Mouse (Mus musculus) neural tube, embryonic 14.5 days (tissue): ENCODE data around the gene Qtrt1. TPM values are rescaled to one million over a fixed set of nuclear protein-coding genes. Genes with fewer than 3 reads are reported as not detected.
A peak's percentile ranks its signal among the peaks of the same experiment; 100 is the strongest.

Experiments
- ATAC-seq: fragments of 200-750 bp; cut with Nextera tagmentation; 2 replicates; pipeline ENCODE4 v1.8.0; 2017; ENCODE audit warnings: low read depth, mild to moderate bottlenecking, moderate TSS enrichment, moderate library complexity
- H3K27ac ChIP-seq: fragments of 300-500 bp; sonication (generic); 2 replicates; pipeline ENCODE4 v1.5.1; 2014; ENCODE audit warnings: low read depth, mild to moderate bottlenecking, control low read depth, low read length, moderate library complexity, mixed read lengths
- H3K27me3 ChIP-seq: fragments of 300-500 bp; sonication (generic); 2 replicates; pipeline ENCODE4 v1.6.1; 2014; ENCODE audit warnings: low read length; ENCODE audit not compliant: control insufficient read depth, insufficient read depth
- H3K36me3 ChIP-seq: fragments of 300-500 bp; sonication (generic); 2 replicates; pipeline ENCODE4 v1.6.1; 2014; ENCODE audit warnings: low read length, mixed read lengths; ENCODE audit not compliant: control insufficient read depth, insufficient read depth
- H3K4me1 ChIP-seq: fragments of 300-500 bp; sonication (generic); 2 replicates; pipeline ENCODE4 v1.6.1; 2014; ENCODE audit warnings: low read length; ENCODE audit not compliant: control insufficient read depth, insufficient read depth
- H3K4me2 ChIP-seq: fragments of 300-500 bp; sonication (generic); 2 replicates; pipeline ENCODE4 v1.6.1; 2014; ENCODE audit warnings: mild to moderate bottlenecking, low read depth, low read length, control low read depth
- H3K4me3 ChIP-seq: fragments of 300-500 bp; sonication (generic); 2 replicates; pipeline ENCODE4 v1.5.1; 2014; ENCODE audit warnings: low read depth, low read length, control low read depth, mixed read lengths
- H3K9ac ChIP-seq: fragments of 300-500 bp; sonication (generic); replicated peaks from 2 replicates; pipeline ENCODE4 v1.6.1; 2014; ENCODE audit warnings: low read depth, mild to moderate bottlenecking, control low read depth, low read length, mixed read lengths
- H3K9me3 ChIP-seq: fragments of 300-500 bp; sonication (generic); 2 replicates; pipeline ENCODE4 v1.6.1; 2016; ENCODE audit warnings: low read length; ENCODE audit not compliant: control insufficient read depth
- WGBS: fragments of 180-500 bp; shearing (Covaris S2); extraction: QIAGEN DNeasy Blood & Tissue Kit; methylation state at CpG from one replicate; pipeline ENCODE4 v1.1.7; 2014; 5-methylcytosine and 5-hydroxymethylcytosine counted together
- polyA plus RNA-seq: library from polyadenylated mRNA; unstranded; fragments of >200 nt; fragmentation: Nextera tagmentation; extraction: Ambion mirVana; gene quantifications from 2 replicates; pipeline ENCODE4 v1.2.1, GENCODE M21; 2014

The Qtrt1 gene
- polyA plus RNA-seq, 1 experiment from 2014 or later: 48.9 TPM

- peaks cover 39% of the 10 kb centered on the region for H3K36me3 ChIP-seq
These were observed 3.7 kb upstream of the Qtrt1 start for GRCm38 (mm10) chr9:21407951-21408350.

GRCm38 (mm10) chr9:21408624-21409023, 3.0 kb upstream of the Qtrt1 start:
- H3K36me3 ChIP-seq: peaks cover 33% of the 10 kb centered on the region
- WGBS: 78% methylated on average over 7 of the region's 7 CpGs
- no peak for ATAC-seq
- H3K9ac ChIP-seq: no peak overlapping the region
- no peaks in the 10 kb centered on the region for H3K9me3 ChIP-seq
- H3K27me3 ChIP-seq: no peaks in the 10 kb centered on the region
- no peak overlapping the region for H3K4me3 ChIP-seq
- no peak overlapping the region for H3K27ac ChIP-seq
- H3K4me1 ChIP-seq: peaks cover 4% of the 10 kb centered on the region; the same call in 1 of the 2 replicates
- no peak overlapping the region for H3K4me2 ChIP-seq

More at GRCm38 (mm10) chr9:21407951-21408350, 3.7 kb upstream of the Qtrt1 start:
- no peak for ATAC-seq
- Histone ChIP-seq H3K27ac (no peak overlapping the region), H3K4me2 (no peak overlapping the region), H3K4me3 (no peak overlapping the region), H3K9ac (no peak overlapping the region), H3K9me3 (no peaks in the 10 kb centered on the region), H3K4me1 (peaks cover 4% of the 10 kb centered on the region; the same call in 1 of the 2 replicates), H3K27me3 (no peaks in the 10 kb centered on the region)
- WGBS: 8% methylated on average over 4 of the region's 4 CpGs

GRCm38 (mm10) chr9:21409592-21410317, 1.9 kb upstream of the Qtrt1 start:
- H3K27me3 ChIP-seq: no peaks in the 10 kb centered on the region
- no peak overlapping the region for H3K4me3 ChIP-seq
- no peaks in the 10 kb centered on the region for H3K9me3 ChIP-seq
- H3K9ac ChIP-seq: no peak overlapping the region
- peaks cover 4% of the 10 kb centered on the region; the same call in 1 of the 2 replicates for H3K4me1 ChIP-seq
- no peak overlapping the region for H3K4me2 ChIP-seq
- ATAC-seq: no peak
- H3K27ac ChIP-seq: no peak overlapping the region
- WGBS: 36% methylated on average over 9 of the region's 9 CpGs
- peaks cover 22% of the 10 kb centered on the region for H3K36me3 ChIP-seq

GRCm38 (mm10) chr9:21417866-21418265, 6.2 kb downstream of the Qtrt1 start:
- Histone ChIP-seq H3K4me3 (no peak overlapping the region), H3K4me1 (no peaks in the 10 kb centered on the region), H3K4me2 (no peak overlapping the region), H3K36me3 (peaks cover 20% of the 10 kb centered on the region), H3K9me3 (no peaks in the 10 kb centered on the region), H3K27ac (no peak overlapping the region), H3K9ac (no peak overlapping the region), H3K27me3 (no peaks in the 10 kb centered on the region)
- no peak for ATAC-seq
- 87% methylated on average over 2 of the region's 2 CpGs for WGBS

GRCm38 (mm10) chr9:21419646-21420045, 8.0 kb downstream of the Qtrt1 start:
- Histone ChIP-seq H3K4me2 (no peak overlapping the region), H3K27me3 (no peaks in the 10 kb centered on the region), H3K4me3 (no peak overlapping the region), H3K36me3 (peaks cover 20% of the 10 kb centered on the region), H3K27ac (no peak overlapping the region), H3K4me1 (no peaks in the 10 kb centered on the region), H3K9ac (no peak overlapping the region), H3K9me3 (no peaks in the 10 kb centered on the region)
- ATAC-seq: no peak
- 97% methylated on average over 2 of the region's 2 CpGs for WGBS

GRCm38 (mm10) chr9:21424631-21425555, 13.3 kb downstream of the Qtrt1 start, which contains the start of gene Dnm2:
Dnm2 (plus strand) TSS chr9:21424908.
- H3K9ac ChIP-seq: peak within 1 kb of the TSS; percentile 85
- no peaks in the 10 kb centered on the region for H3K9me3 ChIP-seq
- WGBS: under 1% methylated on average over 82 of the region's 82 CpGs
- H3K4me3 ChIP-seq: peak within 1 kb of the TSS; percentile 88
- ATAC-seq: peak; percentile 98
- H3K27ac ChIP-seq: peak within 1 kb of the TSS; percentile 79
- H3K4me1 ChIP-seq: peaks cover 22% of the 10 kb centered on the region
- H3K4me2 ChIP-seq: peak within 1 kb of the TSS; percentile 94
- H3K27me3 ChIP-seq: no peaks in the 10 kb centered on the region
- peaks cover 8% of the 10 kb centered on the region; the same call in 1 of the 2 replicates for H3K36me3 ChIP-seq

- Histone ChIP-seq H3K4me3 (peak overlapping the region; percentile 88), H3K9ac (peak overlapping the region; percentile 85), H3K27ac (peak overlapping the region; percentile 79; the same call in 1 of the 2 replicates), H3K4me1 (peaks cover 22% of the 10 kb centered on the region), H3K27me3 (no peaks in the 10 kb centered on the region), H3K36me3 (peaks cover 3% of the 10 kb centered on the region; the same call in 1 of the 2 replicates), H3K4me2 (peak overlapping the region; percentile 94), H3K9me3 (no peaks in the 10 kb centered on the region)
- ATAC-seq: no peak
- 11% methylated on average over 6 of the region's 6 CpGs for WGBS
These were observed 13.9 kb downstream of the Qtrt1 start for GRCm38 (mm10) chr9:21425556-21425945.

- WGBS: 8% methylated on average over 1 of the region's 1 CpGs
- H3K27me3 ChIP-seq: no peaks in the 10 kb centered on the region
- peaks cover 22% of the 10 kb centered on the region for H3K4me1 ChIP-seq
- no peak overlapping the region for H3K27ac ChIP-seq
- no peak for ATAC-seq
- H3K4me3 ChIP-seq: peak overlapping the region; percentile 88
- H3K4me2 ChIP-seq: peak overlapping the region; percentile 94
- H3K9ac ChIP-seq: peak overlapping the region; percentile 85; the same call in 1 of the 2 replicates
- no peaks in the 10 kb centered on the region for H3K36me3 ChIP-seq
- no peaks in the 10 kb centered on the region for H3K9me3 ChIP-seq
These were observed 14.4 kb downstream of the Qtrt1 start for GRCm38 (mm10) chr9:21426013-21426412.
